Comparison of ENCODE assay signal across 10 mouse cellular contexts in genomic region chr10:82696453-82697079, GRCm38 (mm10). TPM values are rescaled to one million over a fixed set of nuclear protein-coding genes. Genes with fewer than 3 reads are reported as not detected.
DNase-seq lines count a peak whose midpoint lies in the region; ATAC-seq and TF ChIP-seq lines count a peak whose summit lies in the region.
"Had no signal": no experiment of that assay in that cellular context is flagged by ENCODE, and none has a peak within 500 bp of the region (broad histone marks: within the 10 kb centered on the region; RNA-seq: fewer than 3 reads in every experiment).

No protein-coding gene starts in this region.

- no peak for TF ChIP-seq CTCF in testis, adult 2 months (IDR thresholded peaks at IDR 0.05; ENCODE audit: control insufficient read depth, insufficient read depth, insufficient replicate concordance, low read depth, low read length)

- H3K27ac ChIP-seq in testis, adult 2 months (ENCODE audit: control insufficient read depth, insufficient read depth, low read depth, low read length) = no peak overlapping the region; the same call in 1 of the 2 replicates
- H3K27ac ChIP-seq in liver, embryonic 12.5 days = peak overlapping the region; percentile 43; the same call in 1 of the 2 replicates
- H3K27ac ChIP-seq in forebrain, embryonic 16.5 days (ENCODE audit: low read length) = no peak overlapping the region
- H3K27ac ChIP-seq: midbrain, embryonic 15.5 days; stomach, embryonic 15.5 days had no signal

- H3K4me2 ChIP-seq in liver, embryonic 12.5 days = no peak overlapping the region
- no peak overlapping the region for H3K4me2 ChIP-seq in forebrain, embryonic 16.5 days (ENCODE audit: low read length)
- H3K4me2 ChIP-seq: midbrain, embryonic 15.5 days; stomach, embryonic 15.5 days had no signal

- no peaks in the 10 kb centered on the region for H3K36me3 ChIP-seq in testis, adult 2 months (ENCODE audit: control insufficient read depth, insufficient read depth, low read length)
- peaks cover 4% of the 10 kb centered on the region; the same call in 1 of the 2 replicates for H3K36me3 ChIP-seq in liver, embryonic 12.5 days
- H3K36me3 ChIP-seq in forebrain, embryonic 16.5 days (ENCODE audit: control insufficient read depth, insufficient read depth) = no peaks in the 10 kb centered on the region
- H3K36me3 ChIP-seq: midbrain, embryonic 15.5 days had no signal

- ATAC-seq in liver, embryonic 12.5 days = no peak
- ATAC-seq in forebrain, embryonic 16.5 days = no peak
- ATAC-seq: midbrain, embryonic 15.5 days had no signal

- peak overlapping the region; percentile 60 for H3K4me3 ChIP-seq in testis, adult 2 months (ENCODE audit: control insufficient read depth, low read depth, low read length)
- no peak overlapping the region for H3K4me3 ChIP-seq in liver, embryonic 12.5 days
- H3K4me3 ChIP-seq in forebrain, embryonic 16.5 days (replicated peaks; ENCODE audit: low read length) = no peak overlapping the region
- H3K4me3 ChIP-seq: midbrain, embryonic 15.5 days; stomach, embryonic 15.5 days had no signal

- no peaks in the 10 kb centered on the region for H3K9me3 ChIP-seq in liver, embryonic 12.5 days (replicated peaks)
- no peaks in the 10 kb centered on the region for H3K9me3 ChIP-seq in forebrain, embryonic 16.5 days (ENCODE audit: control insufficient read depth, low read length)
- H3K9me3 ChIP-seq: midbrain, embryonic 15.5 days; stomach, embryonic 15.5 days had no signal

- no peak overlapping the region for H3K9ac ChIP-seq in liver, embryonic 12.5 days
- no peak overlapping the region for H3K9ac ChIP-seq in forebrain, embryonic 16.5 days (replicated peaks; ENCODE audit: low read depth, low read length)
- H3K9ac ChIP-seq: midbrain, embryonic 15.5 days; stomach, embryonic 15.5 days had no signal

- no peak for TF ChIP-seq POLR2A in testis, adult 2 months (IDR thresholded peaks at IDR 0.05; ENCODE audit: control insufficient read depth, low read depth, low read length)

- peaks cover 5% of the 10 kb centered on the region for H3K4me1 ChIP-seq in testis, adult 2 months (ENCODE audit: control insufficient read depth, insufficient read depth, low read length)
- peaks cover 40% of the 10 kb centered on the region for H3K4me1 ChIP-seq in liver, embryonic 12.5 days
- H3K4me1 ChIP-seq in forebrain, embryonic 16.5 days (replicated peaks; ENCODE audit: control insufficient read depth, insufficient read depth, low read length) = peaks cover 15% of the 10 kb centered on the region

- no peaks in the 10 kb centered on the region for H3K27me3 ChIP-seq in testis, adult 2 months (ENCODE audit: control insufficient read depth, insufficient read depth, low read length)
- 0 out of 2 replicates have a peak, but pooled peaks cover under 1% of the 10 kb centered on the region for H3K27me3 ChIP-seq in liver, embryonic 12.5 days (replicated peaks)
- no peaks in the 10 kb centered on the region for H3K27me3 ChIP-seq in forebrain, embryonic 16.5 days (replicated peaks; ENCODE audit: control insufficient read depth, insufficient read depth, low read length)
- H3K27me3 ChIP-seq: midbrain, embryonic 15.5 days; stomach, embryonic 15.5 days had no signal

- DNase-seq in cerebellum, adult 11-12 months = peak; percentile 58
- no peak for DNase-seq in cerebellum, adult 11 months
- no peak for DNase-seq in testis, postnatal 14 days (ENCODE audit: low spot score)
- DNase-seq in embryo, embryonic 10.5 days (ENCODE audit: low spot score) = no peak
- DNase-seq in right cerebral cortex, postnatal 36 days (ENCODE audit: low spot score in 2 of 2) = no peak

- 17% methylated on average over 4 of the region's 4 CpGs for WGBS in liver, embryonic 12.5 days (ENCODE audit: insufficient replicate concordance)
- 79% methylated on average over 4 of the region's 4 CpGs for WGBS in forebrain, embryonic 16.5 days

RNA-seq across cellular contexts. Expression of gene Hcfc2, which starts 0.6 kb away (rescaled TPM):
- 62.7 and 72.3 TPM in 2 replicates for polyA plus RNA-seq in testis, adult 2 months (2012; rRNA removed)
- polyA plus RNA-seq in liver, embryonic 12.5 days (2016; fragmentation: Nextera tagmentation; extraction: Ambion mirVana) = 18.1 and 20.2 TPM in 2 replicates
- polyA plus RNA-seq in forebrain, embryonic 16.5 days (2015; fragmentation: Nextera tagmentation; extraction: Ambion mirVana) = 54.6 and 59.7 TPM in 2 replicates

RNA-seq across cellular contexts. Expression of gene Glt8d2, which starts 6.1 kb away (rescaled TPM):
- polyA plus RNA-seq in testis, adult 2 months (2012; rRNA removed) = 7.2 and 10.9 TPM in 2 replicates
- polyA plus RNA-seq in liver, embryonic 12.5 days (2016; fragmentation: Nextera tagmentation; extraction: Ambion mirVana) = 0.44 and 0.74 TPM in 2 replicates
- 3.1 TPM in 2 replicates for polyA plus RNA-seq in forebrain, embryonic 16.5 days (2015; fragmentation: Nextera tagmentation; extraction: Ambion mirVana)
